Comparison of ENCODE assay signal across 8 mouse cellular contexts in the genomic region with DNA sequence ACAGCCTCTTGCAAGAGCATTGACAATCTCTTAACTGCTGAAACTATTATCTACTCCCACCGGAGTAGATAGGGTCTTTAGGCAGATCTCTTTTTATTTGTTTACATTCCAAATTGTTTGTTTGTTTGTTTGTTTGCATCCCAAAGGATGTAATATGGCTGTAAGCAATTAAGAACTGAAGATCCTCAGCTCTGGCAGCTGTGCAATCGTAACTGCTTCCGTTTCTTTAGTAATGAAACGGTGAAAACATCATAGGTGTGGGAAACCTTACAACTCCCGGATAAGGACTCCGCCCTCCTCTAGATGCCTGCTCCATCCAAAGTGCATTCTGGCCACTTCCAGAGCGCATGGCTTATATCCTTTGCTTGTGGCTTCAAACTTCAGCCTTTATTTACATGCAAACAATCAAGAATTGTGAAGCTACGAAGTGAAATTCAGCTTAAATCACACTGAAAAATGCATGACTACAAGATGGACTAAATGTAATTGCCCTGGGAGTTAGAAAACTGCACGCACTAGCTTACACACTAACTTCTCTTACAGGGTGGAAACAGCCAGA. TPM values are rescaled to one million over a fixed set of nuclear protein-coding genes. Genes with fewer than 3 reads are reported as not detected.
DNase-seq lines count a peak whose midpoint lies in the region; ATAC-seq and TF ChIP-seq lines count a peak whose summit lies in the region.

No protein-coding gene starts in this region.

- H3K4me1 ChIP-seq in cerebellum, adult 2 months (ENCODE audit: control insufficient read depth, insufficient read depth, low read length) = no peaks in the 10 kb centered on the region
- peaks cover 21% of the 10 kb centered on the region for H3K4me1 ChIP-seq in limb, embryonic 13.5 days
- no peaks in the 10 kb centered on the region; the same call in 1 of the 2 replicates for H3K4me1 ChIP-seq in stomach, postnatal 0 days (replicated peaks; ENCODE audit: control insufficient read depth, insufficient read depth)

- H3K27me3 ChIP-seq in cerebellum, adult 2 months (ENCODE audit: control insufficient read depth, insufficient read depth, low read length) = no peaks in the 10 kb centered on the region
- no peaks in the 10 kb centered on the region for H3K27me3 ChIP-seq in limb, embryonic 13.5 days
- no peaks in the 10 kb centered on the region for H3K27me3 ChIP-seq in stomach, postnatal 0 days (ENCODE audit: control insufficient read depth, insufficient read depth, low read length)

- no peaks in the 10 kb centered on the region for H3K9me3 ChIP-seq in limb, embryonic 13.5 days
- H3K9me3 ChIP-seq in stomach, postnatal 0 days (ENCODE audit: control insufficient read depth, low read length) = no peaks in the 10 kb centered on the region

- peak overlapping the region; percentile 76 for H3K4me2 ChIP-seq in limb, embryonic 13.5 days (replicated peaks)
- H3K4me2 ChIP-seq in stomach, postnatal 0 days (replicated peaks; ENCODE audit: low read depth) = peak overlapping the region; percentile 76

- H3K4me3 ChIP-seq in cerebellum, adult 2 months (replicated peaks; ENCODE audit: insufficient read depth, low read depth, low read length) = peak overlapping the region; percentile 67
- H3K4me3 ChIP-seq in limb, embryonic 13.5 days = peak overlapping the region; percentile 89
- peak overlapping the region; percentile 83 for H3K4me3 ChIP-seq in stomach, postnatal 0 days (ENCODE audit: low read depth, low read length)

- no peak for TF ChIP-seq POLR2A in cerebellum, adult 2 months (IDR thresholded peaks at IDR 0.05; ENCODE audit: borderline replicate concordance, insufficient read depth, low read length)

- no peak overlapping the region for H3K27ac ChIP-seq in cerebellum, adult 2 months (ENCODE audit: insufficient read depth, low read length)
- H3K27ac ChIP-seq in limb, embryonic 13.5 days = no peak overlapping the region
- H3K27ac ChIP-seq in stomach, postnatal 0 days (replicated peaks) = peak overlapping the region; percentile 40; the same call in 1 of the 2 replicates

- no peak for TF ChIP-seq EP300 in stomach, postnatal 0 days (optimal IDR thresholded peaks at IDR 0.05)

- no peak for ATAC-seq in limb, embryonic 13.5 days (ENCODE audit: low FRiP score, low read depth)
- no peak for ATAC-seq in stomach, postnatal 0 days (ENCODE audit: low FRiP score, low TSS enrichment)

- peaks cover 13% of the 10 kb centered on the region for H3K36me3 ChIP-seq in limb, embryonic 13.5 days
- H3K36me3 ChIP-seq in stomach, postnatal 0 days (ENCODE audit: control insufficient read depth, insufficient read depth, low read length) = 0 out of 2 replicates have a peak, but pooled peaks cover 4% of the 10 kb centered on the region

- TF ChIP-seq CTCF in cerebellum, adult 2 months (IDR thresholded peaks at IDR 0.05; ENCODE audit: borderline replicate concordance, insufficient read depth, low read depth, low read length) = no peak
- no peak for TF ChIP-seq CTCF in stomach, postnatal 0 days (IDR thresholded peaks at IDR 0.05; ENCODE audit: low read depth)

- peak overlapping the region; percentile 82 for H3K9ac ChIP-seq in limb, embryonic 13.5 days
- peak overlapping the region; percentile 75 for H3K9ac ChIP-seq in stomach, postnatal 0 days (ENCODE audit: low read length)

- WGBS in cerebellum, adult 2 months = 10% methylated on average over 9 of the region's 9 CpGs
- WGBS in limb, embryonic 13.5 days = 5% methylated on average over 9 of the region's 9 CpGs
- 7% methylated on average over 9 of the region's 9 CpGs for WGBS in stomach, postnatal 0 days

- DNase-seq in cerebellum, adult 2 months = no peak
- DNase-seq in cerebellum, adult 8-10 months = no peak
- peak; percentile 19 for DNase-seq in thymus, postnatal 0 days (ENCODE audit: low spot score)
- DNase-seq in thymus, adult 18-20 months = no peak
- DNase-seq in stomach, postnatal 0 days (ENCODE audit: low spot score) = no peak
- no peak for DNase-seq in ovary, adult 18-20 months (ENCODE audit: low spot score)
- DNase-seq in lung, postnatal 10 days = no peak

RNA-seq across cellular contexts. Expression of gene Cep152, which starts 0.7 kb away (rescaled TPM):
- 3.1 and 3.2 TPM in 2 replicates for polyA plus RNA-seq in cerebellum, adult 2 months (2012; rRNA removed)
- polyA plus RNA-seq in thymus, postnatal 0 days (2015; fragmentation: Nextera tagmentation; extraction: Ambion mirVana) = 7.0 and 7.5 TPM in 2 replicates
- 6.4 and 6.8 TPM in 2 replicates for polyA plus RNA-seq in limb, embryonic 13.5 days (2015; fragmentation: Nextera tagmentation; extraction: Ambion mirVana)
- polyA plus RNA-seq in stomach, postnatal 0 days (2015; fragmentation: Nextera tagmentation; extraction: Ambion mirVana) = 0.94 and 1.2 TPM in 2 replicates

RNA-seq across cellular contexts. Expression of gene Eid1, which starts 48.7 kb away (rescaled TPM):
- polyA plus RNA-seq in cerebellum, adult 2 months (2012; rRNA removed) = 148 and 159 TPM in 2 replicates
- 89.0 and 97.5 TPM in 2 replicates for polyA plus RNA-seq in thymus, postnatal 0 days (2015; fragmentation: Nextera tagmentation; extraction: Ambion mirVana)
- 243 and 263 TPM in 2 replicates for polyA plus RNA-seq in limb, embryonic 13.5 days (2015; fragmentation: Nextera tagmentation; extraction: Ambion mirVana)
- polyA plus RNA-seq in stomach, postnatal 0 days (2015; fragmentation: Nextera tagmentation; extraction: Ambion mirVana) = 97.9 and 98.3 TPM in 2 replicates
